Mouse (Mus musculus): ENCODE results near the gene Rnpep.
A peak's percentile ranks its signal among the peaks of the same experiment; 100 is the strongest.
"Not testable (repeated sequence)": the region's sequence is repeated elsewhere in the genome, so short reads cannot be mapped to it uniquely, and the experiment has no call there.

Gene Rnpep

GRCm38 (mm10) chr1:135258380-135259127 lies 25.3 kb downstream of the Rnpep start, which contains the start of gene Elf3:
Gene Elf3, minus strand, starts transcription at chr1:135258568.
- peak; percentile 69 for DNase-seq (ENCODE audit: low spot score)

- DNase-seq (ENCODE audit: low spot score), result no peak
Observed at GRCm38 (mm10) chr1:135256299-135256698, 27.6 kb downstream of the Rnpep start.

GRCm38 (mm10) chr1:135252854-135253253 lies 31.0 kb downstream of the Rnpep start:
- no peak for DNase-seq (ENCODE audit: low spot score)

DNA sequence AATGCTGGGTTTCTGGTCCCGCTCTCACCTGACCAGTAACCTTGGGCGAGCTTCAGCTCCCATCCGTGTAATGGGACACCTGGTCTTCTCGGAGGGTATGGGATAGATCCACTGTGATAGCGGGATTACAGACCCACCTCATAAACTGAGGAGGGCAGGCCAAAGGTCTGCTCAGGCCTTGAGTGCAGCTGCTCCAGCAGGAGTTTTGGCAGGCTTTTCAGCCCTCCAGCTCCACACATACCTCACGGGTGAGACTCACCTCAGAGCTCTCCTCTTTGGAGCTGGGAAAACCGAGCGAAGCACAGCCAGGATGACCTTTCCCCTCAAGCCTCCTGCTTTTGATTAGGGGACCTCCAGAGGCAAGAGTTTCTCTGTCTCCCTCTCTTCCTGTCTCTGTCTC lies 32.5 kb downstream of the Rnpep start:
- no peak for DNase-seq (ENCODE audit: low spot score)

DNA sequence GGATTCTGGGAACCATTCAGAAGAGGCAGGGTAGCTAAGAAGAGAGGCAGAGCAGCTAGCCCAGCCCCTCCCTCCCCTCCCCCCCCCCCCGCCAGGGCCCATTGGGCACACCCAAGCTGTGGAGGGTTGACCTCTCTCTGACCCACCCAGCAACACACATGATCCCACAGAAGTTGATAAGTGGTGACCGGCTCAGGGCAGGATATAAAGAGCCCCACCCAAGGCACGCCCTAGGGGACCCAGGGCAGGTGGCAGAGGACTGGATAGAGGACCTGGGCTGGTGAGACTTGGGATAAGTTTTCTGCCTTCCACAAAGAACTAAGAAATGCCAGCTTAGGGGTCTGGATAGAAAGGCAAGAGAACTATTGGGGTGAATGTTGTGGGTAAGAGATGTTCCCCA lies 33.2 kb downstream of the Rnpep start:
- DNase-seq (ENCODE audit: low spot score), result no peak

DNA sequence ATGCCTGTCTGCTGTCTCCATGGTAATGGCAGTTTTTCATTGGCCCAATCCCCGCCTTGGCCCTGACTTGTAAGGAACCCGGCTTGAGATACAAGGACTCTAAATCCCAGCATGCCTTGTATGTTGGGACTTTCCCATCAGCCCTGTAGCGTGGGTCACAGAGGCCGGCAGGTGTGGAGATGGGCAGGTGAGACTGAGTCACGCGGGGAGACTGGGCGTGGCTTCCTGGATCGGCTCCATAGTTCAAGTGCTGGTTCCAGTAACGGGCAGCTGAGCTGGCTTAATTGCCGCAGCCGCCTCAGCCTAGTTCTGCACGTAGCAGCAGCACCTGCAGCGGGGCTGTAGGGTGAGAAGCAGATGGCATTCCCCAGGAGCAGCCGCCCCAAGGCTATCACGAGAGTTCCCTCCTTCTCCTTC lies 35.4 kb downstream of the Rnpep start:
- peak; percentile 7 for DNase-seq (ENCODE audit: low spot score)

DNA sequence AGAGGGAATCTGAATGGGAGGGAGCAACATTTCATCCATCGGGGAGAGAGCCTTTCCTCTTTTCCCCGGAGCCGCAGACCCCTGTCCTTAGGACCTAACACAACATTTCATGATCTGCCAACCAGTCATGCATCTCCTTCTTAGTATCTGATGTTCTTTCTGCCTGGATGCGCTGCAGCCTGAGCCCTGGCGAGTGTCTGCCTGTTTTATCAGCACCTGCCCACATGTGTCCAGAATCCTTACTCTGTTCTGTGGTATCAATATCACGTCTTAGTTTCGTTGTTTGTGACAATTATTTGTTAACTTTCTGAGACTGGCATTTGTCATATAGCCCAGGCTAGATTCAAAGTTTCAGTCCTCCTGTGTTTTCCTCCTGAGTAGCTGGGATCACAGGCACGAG lies 39.9 kb downstream of the Rnpep start:
- no peak for DNase-seq (ENCODE audit: low spot score)

- DNase-seq (ENCODE audit: low spot score), result not testable (repeated sequence)
Observed at GRCm38 (mm10) chr1:135240206-135240605, 43.7 kb downstream of the Rnpep start.

DNA sequence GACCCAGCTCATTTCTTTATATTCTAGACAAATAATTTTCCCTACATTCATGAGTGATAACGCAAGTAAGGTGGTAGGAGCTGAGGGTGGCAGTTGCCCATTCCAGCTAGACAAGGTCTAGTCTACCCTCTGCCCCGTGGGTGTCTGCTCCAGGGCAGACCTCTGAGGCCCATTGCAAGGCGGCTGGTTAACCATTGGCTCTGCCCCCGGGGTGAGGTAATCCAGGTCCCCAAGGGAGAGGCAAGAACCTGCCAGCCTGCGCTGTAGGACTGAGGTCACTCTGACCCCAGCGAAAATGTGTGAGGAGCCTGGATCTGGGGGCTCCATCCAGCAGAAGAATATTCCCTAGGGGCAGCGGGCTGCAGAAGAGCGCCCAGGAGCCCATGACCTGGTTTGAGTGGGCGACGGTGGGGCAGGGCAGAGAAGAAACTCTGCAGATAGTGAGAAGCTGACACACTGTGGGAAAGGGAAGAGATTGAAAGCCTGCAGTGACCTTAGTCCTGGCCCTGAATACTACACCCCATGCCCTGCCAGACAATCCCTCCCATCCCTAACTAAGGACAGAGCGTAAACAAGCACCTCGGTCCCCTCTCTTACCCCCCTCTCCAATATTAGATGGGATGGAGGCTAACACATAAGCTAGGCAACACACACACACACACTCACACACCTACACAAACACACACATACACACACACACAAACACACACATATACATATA lies 46.6 kb downstream of the Rnpep start:
- DNase-seq (ENCODE audit: low spot score), result no peak

- no peak for DNase-seq (ENCODE audit: low spot score)
Observed at GRCm38 (mm10) chr1:135234771-135235170, 49.1 kb downstream of the Rnpep start.

DNA sequence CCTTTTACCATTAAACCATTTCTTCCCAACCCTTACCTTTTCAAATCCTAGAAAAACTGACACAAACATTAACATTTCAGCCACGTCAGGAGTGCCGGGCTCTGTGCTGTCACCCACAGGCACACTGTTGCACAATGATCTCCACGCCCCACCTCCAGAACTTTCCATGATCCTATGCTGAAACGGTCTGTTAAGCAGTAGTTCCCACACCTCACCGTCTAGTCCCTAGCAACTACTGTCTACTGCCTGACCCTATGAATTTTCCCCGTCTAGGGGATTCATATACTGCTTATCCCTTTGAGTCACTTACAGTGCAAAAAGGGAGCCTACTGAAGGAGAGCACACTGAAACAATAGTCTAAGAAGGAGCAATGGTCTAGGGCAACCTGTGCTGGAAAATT lies 49.9 kb downstream of the Rnpep start:
- no peak for DNase-seq (ENCODE audit: low spot score)

GRCm38 (mm10) chr1:135231878-135232277 lies 52.0 kb downstream of the Rnpep start:
- DNase-seq (ENCODE audit: low spot score), result not testable (repeated sequence)

DNA sequence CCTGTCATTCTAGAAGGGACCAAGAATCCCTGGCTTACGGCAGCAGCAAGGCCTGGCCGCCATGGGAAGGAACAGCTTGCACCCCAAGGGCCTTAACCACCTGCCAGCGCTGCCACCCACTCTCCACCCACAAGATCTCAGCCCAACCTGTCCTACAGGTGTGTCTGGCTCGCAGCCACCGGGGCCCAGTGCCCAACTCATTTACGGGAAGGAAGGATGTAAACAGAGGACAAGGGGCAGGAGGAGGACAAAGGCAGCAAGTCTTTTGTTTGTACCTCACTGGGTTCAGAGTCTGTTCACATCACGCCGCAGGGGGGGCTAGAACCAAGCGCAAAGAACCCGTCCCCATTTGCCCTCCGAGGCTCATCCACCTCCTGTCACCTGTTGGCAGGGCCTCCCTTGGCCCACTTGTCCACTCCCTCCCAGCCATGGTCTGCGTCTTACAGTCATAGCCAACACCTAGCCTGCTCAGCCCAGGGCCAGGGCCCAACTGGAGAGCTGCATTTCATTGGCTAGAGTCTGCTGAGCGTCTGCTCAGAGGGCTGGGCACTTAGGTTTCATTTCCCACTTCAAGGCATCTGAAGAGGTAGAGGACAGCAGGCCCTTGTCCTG lies 56.4 kb downstream of the Rnpep start:
- DNase-seq (ENCODE audit: low spot score), result no peak

DNA sequence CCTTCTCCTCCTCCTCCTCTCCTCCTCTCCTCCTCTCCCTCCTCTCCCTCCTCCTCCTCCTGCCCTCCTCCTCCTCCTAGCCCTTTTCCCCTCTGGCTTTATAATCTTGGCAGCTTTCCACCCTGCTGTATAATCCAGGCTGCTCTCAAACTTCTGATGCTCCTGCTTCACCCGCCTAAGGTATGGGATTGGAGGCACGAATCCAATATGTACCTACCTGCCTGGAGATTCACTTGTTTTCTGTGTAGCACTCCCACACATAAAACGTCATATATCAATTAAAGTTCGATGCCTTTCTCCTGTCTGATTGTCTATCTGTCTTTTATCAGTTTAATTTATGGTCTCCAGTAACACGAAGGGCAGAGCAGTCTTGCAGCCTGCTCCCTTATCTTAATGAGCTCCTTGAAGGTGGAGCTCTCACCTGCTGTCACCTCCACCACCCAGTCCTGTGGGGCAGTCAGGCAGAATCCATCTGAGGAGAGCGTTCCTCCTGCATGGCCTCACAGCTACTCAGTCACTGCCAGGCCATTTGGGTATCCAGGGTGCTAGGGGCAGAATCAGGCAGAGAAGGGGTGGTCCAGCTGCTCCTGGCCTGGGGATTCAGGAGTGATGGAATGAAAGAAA lies 58.8 kb downstream of the Rnpep start:
- no peak for DNase-seq (ENCODE audit: low spot score)

- DNase-seq (ENCODE audit: low spot score), result no peak
Observed at GRCm38 (mm10) chr1:135224147-135224546, 59.7 kb downstream of the Rnpep start.

GRCm38 (mm10) chr1:135217607-135218233 lies 66.2 kb downstream of the Rnpep start:
- no peak for DNase-seq (ENCODE audit: low spot score)

DNA sequence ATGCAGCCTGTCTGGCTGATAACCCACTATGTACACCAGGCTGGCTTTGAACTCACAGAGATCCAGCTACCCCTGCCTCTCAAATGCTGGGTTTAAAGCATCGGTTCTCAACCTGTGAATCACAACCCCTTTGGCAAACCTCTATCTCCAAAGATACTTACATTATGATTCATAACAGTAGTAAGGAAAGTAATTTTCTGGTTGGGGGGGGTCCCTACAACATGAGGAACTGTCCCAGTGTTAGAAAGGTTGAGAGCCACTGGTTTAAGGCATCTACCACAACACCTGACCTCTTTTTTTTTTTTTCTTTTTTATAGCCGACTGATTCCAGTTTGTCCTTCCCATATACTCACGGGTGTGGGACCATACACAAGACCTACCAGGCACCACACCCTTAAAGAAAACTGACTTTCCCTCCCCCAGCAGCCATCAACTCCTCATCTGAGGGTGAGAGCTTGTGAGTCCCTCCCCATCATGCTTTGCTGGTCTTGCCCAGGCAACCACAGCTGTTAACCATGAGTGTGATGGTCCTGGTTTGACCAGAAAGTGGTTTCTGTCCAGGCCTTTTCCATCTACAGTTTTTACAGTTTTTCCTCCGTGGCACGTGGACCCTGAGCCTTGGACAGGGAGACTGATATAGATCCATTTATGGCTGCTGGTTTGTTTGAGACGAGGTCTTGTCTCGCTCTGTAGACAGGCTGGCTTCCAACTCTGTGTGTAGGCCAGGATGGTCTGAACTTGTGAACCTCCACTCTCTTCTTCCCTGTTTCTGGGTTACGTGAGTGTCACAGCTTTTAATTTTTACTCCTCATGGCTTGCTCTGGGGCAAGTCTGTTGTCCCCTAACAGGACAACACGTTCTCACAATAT lies 69.9 kb downstream of the Rnpep start:
- DNase-seq (ENCODE audit: low spot score), result no peak

All from retina, embryonic 14.5 days (tissue).